In genomic region chr7:45128624-45129246, GRCm38 (mm10) we compare ENCODE assay signal across 8 mouse cellular contexts. TPM values are rescaled to one million over a fixed set of nuclear protein-coding genes. Genes with fewer than 3 reads are reported as not detected.
A peak's percentile ranks its signal among the peaks of the same experiment; 100 is the strongest.
DNase-seq lines count a peak whose midpoint lies in the region; ATAC-seq and TF ChIP-seq lines count a peak whose summit lies in the region.

TSS of gene Rpl13a (minus strand) at chr7:45128761.

- H3K9ac ChIP-seq in MEL (ENCODE audit: control insufficient read depth, low read depth, low read length, poor library complexity, severe bottlenecking), result peak within 1 kb of the TSS; percentile 97
- peak within 1 kb of the TSS; percentile 99 for H3K9ac ChIP-seq in forebrain, postnatal 0 days
- H3K9ac ChIP-seq in lung, embryonic 15.5 days, result peak within 1 kb of the TSS; percentile 99

- TF ChIP-seq CTCF in MEL (IDR thresholded peaks at IDR 0.05 in 2 of 3, conservative IDR thresholded peaks at IDR 0.05 in 1 of 3; ENCODE audit: control insufficient read depth in 1 of 3, insufficient read depth in 1 of 3, low read depth in 2 of 3, low read length in 3 of 3, poor library complexity in 1 of 3, severe bottlenecking in 1 of 3), result peak in 2 of 3 experiments; percentile 43 to 49; a peak in 3 of 6 replicates
- TF ChIP-seq CTCF in cerebellum, adult 2 months (IDR thresholded peaks at IDR 0.05; ENCODE audit: borderline replicate concordance, insufficient read depth, low read depth, low read length), result peak; percentile 82
- TF ChIP-seq CTCF in forebrain, postnatal 0 days (IDR thresholded peaks at IDR 0.05; ENCODE audit: low read depth), result peak; percentile 91

- TF ChIP-seq EP300 in MEL (IDR thresholded peaks at IDR 0.05; ENCODE audit: low read depth in 1 of 2, low read length in 2 of 2), result no peak

- peaks cover 0 to 6% of the 10 kb centered on the region in 2 experiments; a peak in 2 of 4 replicates for H3K4me1 ChIP-seq in MEL (ENCODE audit: control insufficient read depth in 1 of 2, insufficient read depth in 2 of 2, low read length in 2 of 2)
- H3K4me1 ChIP-seq in cerebellum, adult 2 months (ENCODE audit: control insufficient read depth, insufficient read depth, low read length), result peaks cover 2% of the 10 kb centered on the region; the same call in 1 of the 2 replicates
- H3K4me1 ChIP-seq in forebrain, postnatal 0 days (ENCODE audit: insufficient read depth), result peaks cover 7% of the 10 kb centered on the region; the same call in 1 of the 2 replicates
- peaks cover 37% of the 10 kb centered on the region for H3K4me1 ChIP-seq in lung, embryonic 15.5 days

- peak; percentile 82 to 91; a peak in 3 of 4 replicates for TF ChIP-seq POLR2A in MEL (IDR thresholded peaks at IDR 0.05; ENCODE audit: control insufficient read depth in 1 of 2, insufficient read depth in 1 of 2, low read depth in 1 of 2, low read length in 2 of 2, poor library complexity in 1 of 2)
- peak; percentile 93 for TF ChIP-seq POLR2A in cerebellum, adult 2 months (IDR thresholded peaks at IDR 0.05; ENCODE audit: borderline replicate concordance, insufficient read depth, low read length)

- H3K27ac ChIP-seq in MEL (ENCODE audit: control insufficient read depth, low read depth, low read length), result peak within 1 kb of the TSS; percentile 95
- peak within 1 kb of the TSS; percentile 79 for H3K27ac ChIP-seq in cerebellum, adult 2 months (ENCODE audit: insufficient read depth, low read length)
- H3K27ac ChIP-seq in forebrain, postnatal 0 days (ENCODE audit: low read depth, low read length), result peak within 1 kb of the TSS; percentile 93
- H3K27ac ChIP-seq in lung, embryonic 15.5 days, result peak within 1 kb of the TSS; percentile 88

- peak within 1 kb of the TSS; percentile 74 for H3K4me2 ChIP-seq in forebrain, postnatal 0 days (ENCODE audit: low read depth)
- peak within 1 kb of the TSS; percentile 81 for H3K4me2 ChIP-seq in lung, embryonic 15.5 days

- no peaks in the 10 kb centered on the region for H3K9me3 ChIP-seq in MEL (replicated peaks; ENCODE audit: insufficient read depth, low read length)
- H3K9me3 ChIP-seq in forebrain, postnatal 0 days (ENCODE audit: low read length), result no peaks in the 10 kb centered on the region
- no peaks in the 10 kb centered on the region for H3K9me3 ChIP-seq in lung, embryonic 15.5 days

- peak within 1 kb of the TSS; percentile 87 to 91 for H3K4me3 ChIP-seq in MEL (ENCODE audit: control insufficient read depth in 1 of 2, insufficient read depth in 1 of 2, low read depth in 2 of 2, low read length in 2 of 2)
- H3K4me3 ChIP-seq in cerebellum, adult 2 months (replicated peaks; ENCODE audit: insufficient read depth, low read depth, low read length), result peak within 1 kb of the TSS; percentile 87
- peak within 1 kb of the TSS; percentile 98 for H3K4me3 ChIP-seq in forebrain, postnatal 0 days (ENCODE audit: low read depth, low read length)
- peak within 1 kb of the TSS; percentile 90 for H3K4me3 ChIP-seq in lung, embryonic 15.5 days

- peaks cover 48% of the 10 kb centered on the region for H3K79me2 ChIP-seq in MEL (ENCODE audit: control insufficient read depth, insufficient read depth, low read length, poor library complexity)

- peak; percentile 91 for ATAC-seq in forebrain, postnatal 0 days
- peak; percentile 93 for ATAC-seq in lung, embryonic 15.5 days (ENCODE audit: borderline replicate concordance, extremely low read depth, low FRiP score, low TSS enrichment)

- no peaks in the 10 kb centered on the region for H3K27me3 ChIP-seq in MEL (ENCODE audit: control insufficient read depth in 1 of 2, insufficient read depth in 2 of 2, low read length in 2 of 2)
- H3K27me3 ChIP-seq in cerebellum, adult 2 months (ENCODE audit: control insufficient read depth, insufficient read depth, low read length), result no peaks in the 10 kb centered on the region
- H3K27me3 ChIP-seq in forebrain, postnatal 0 days (ENCODE audit: insufficient read depth, low read length), result no peaks in the 10 kb centered on the region
- H3K27me3 ChIP-seq in lung, embryonic 15.5 days, result no peaks in the 10 kb centered on the region

- H3K36me3 ChIP-seq in MEL (ENCODE audit: control insufficient read depth in 1 of 2, insufficient read depth in 2 of 2, low read length in 2 of 2), result peaks cover 11 to 12% of the 10 kb centered on the region in 2 experiments
- H3K36me3 ChIP-seq in forebrain, postnatal 0 days (ENCODE audit: insufficient read depth), result peaks cover 25% of the 10 kb centered on the region
- H3K36me3 ChIP-seq in lung, embryonic 15.5 days, result peaks cover 25% of the 10 kb centered on the region

- DNase-seq in MEL (ENCODE audit: low read depth, low spot score), result peak; percentile 99
- peak; percentile 99 to 100 for DNase-seq in cerebellum, adult 2 months
- peak; percentile 100 for DNase-seq in forebrain, postnatal 0 days
- peak; percentile 98 for DNase-seq in heart, postnatal 4 days
- peak; percentile 100 for DNase-seq in layer of hippocampus, adult 8-10 months (ENCODE audit: low spot score in 2 of 2)
- peak; percentile 99 for DNase-seq in ovary, adult 18-20 months (ENCODE audit: low spot score)
- peak; percentile 100 for DNase-seq in thymus, postnatal 0 days (ENCODE audit: low spot score)

- no peak for TF ChIP-seq RAD21 in MEL (IDR thresholded peaks at IDR 0.05; ENCODE audit: low read depth, low read length)

- WGBS in cerebellum, adult 2 months, result under 1% methylated on average over 48 of the region's 48 CpGs
- 3% methylated on average over 47 of the region's 48 CpGs for WGBS in forebrain, postnatal 0 days
- under 1% methylated on average over 48 of the region's 48 CpGs for WGBS in lung, embryonic 15.5 days

TF ChIP-seq in MEL, 35 proteins besides CTCF, POLR2A, EP300 and RAD21:
- TF ChIP-seq HCFC1 (IDR thresholded peaks at IDR 0.05; ENCODE audit: low read depth, low read length) (no peak), MEF2A (IDR thresholded peaks at IDR 0.05; ENCODE audit: extremely low read depth, insufficient replicate concordance, low read depth, low read length, poor library complexity, severe bottlenecking) (no peak), MAX (IDR thresholded peaks at IDR 0.05; ENCODE audit: low read length) (no peak), ETS1 (IDR thresholded peaks at IDR 0.05; ENCODE audit: low read depth, low read length) (no peak), RCOR1 (IDR thresholded peaks at IDR 0.05; ENCODE audit: low read depth, low read length) (no peak), MYC (IDR thresholded peaks at IDR 0.05; ENCODE audit: low read depth, low read length) (no peak), TBP (IDR thresholded peaks at IDR 0.05; ENCODE audit: low read depth, low read length) (peak; percentile 96), KAT2A (conservative IDR thresholded peaks at IDR 0.05; ENCODE audit: low read depth, low read length) (no peak), USF2 (IDR thresholded peaks at IDR 0.05; ENCODE audit: borderline replicate concordance in 1 of 2, insufficient read depth in 1 of 2, low read depth in 1 of 2, low read length in 2 of 2) (peak in 1 of 2 experiments; percentile 33; a peak in 1 of 4 replicates), UBTF (IDR thresholded peaks at IDR 0.05; ENCODE audit: borderline replicate concordance, insufficient read depth, low read depth, low read length) (peak; percentile 50; the same call in 1 of the 2 replicates), USF1 (IDR thresholded peaks at IDR 0.05; ENCODE audit: low read depth, low read length) (no peak), BHLHE40 (IDR thresholded peaks at IDR 0.05; ENCODE audit: borderline replicate concordance, low read depth, low read length) (no peak), TAL1 (IDR thresholded peaks at IDR 0.05; ENCODE audit: low read length) (no peak), POLR2AphosphoS5 (IDR thresholded peaks at IDR 0.05; ENCODE audit: borderline replicate concordance, low read depth, low read length) (peak; percentile 20), SMC3 (IDR thresholded peaks at IDR 0.05; ENCODE audit: low read depth, low read length) (no peak), NELFE (IDR thresholded peaks at IDR 0.05; ENCODE audit: low read depth, low read length) (no peak), JUND (IDR thresholded peaks at IDR 0.05; ENCODE audit: low read depth, low read length) (no peak), ZKSCAN1 (IDR thresholded peaks at IDR 0.05; ENCODE audit: low read depth, low read length) (no peak), E2F4 (IDR thresholded peaks at IDR 0.05; ENCODE audit: borderline replicate concordance, low read depth, low read length) (no peak)

RNA-seq across cellular contexts. Expression of gene Rpl13a, which starts in this region (rescaled TPM):
- total RNA-seq in MEL (2012; rRNA removed), result 2,773 and 3,160 TPM in 2 replicates
- polyA plus RNA-seq in MEL (2012; ENCODE audit: insufficient read depth in 1 of 2, insufficient read length in 2 of 2, low read depth in 1 of 2, low replicate concordance in 2 of 2, missing spikeins in 1 of 2), result 1,000 to 10,000 TPM; 2,091 to 3,727 TPM
- 1,090 and 1,228 TPM in 2 replicates for polyA plus RNA-seq in cerebellum, adult 2 months (2012; rRNA removed)
- total RNA-seq in forebrain, postnatal 0 days (2014; rRNA removed), result 2,018 and 2,903 TPM in 2 replicates
- 852 and 1,121 TPM in 2 replicates for polyA plus RNA-seq in forebrain, postnatal 0 days (2015; fragmentation: Nextera tagmentation; extraction: Ambion mirVana)
- 1,000 to 10,000 TPM; 1,039 to 1,207 TPM for total RNA-seq in heart, postnatal 4 days (2021)
- 1,000 to 10,000 TPM in 1 of 4 experiments, 100 to 1,000 TPM in 3; 731 to 1,022 (median 859) TPM for total RNA-seq in layer of hippocampus, adult 8-10 months (2022)
- 1,187 and 1,308 TPM in 2 replicates for polyA plus RNA-seq in lung, embryonic 15.5 days (2015; fragmentation: Nextera tagmentation; extraction: Ambion mirVana)
- polyA plus RNA-seq in thymus, postnatal 0 days (2015; fragmentation: Nextera tagmentation; extraction: Ambion mirVana), result 2,581 and 2,590 TPM in 2 replicates

Comparison
In these comparisons a context has a peak if more than half of its experiments do, and no peak if none do; other contexts are left out.
1. Peak in every context shown above with its lines: DNase-seq, ATAC-seq, H3K4me3 ChIP-seq and H3K27ac ChIP-seq.